Mouse (Mus musculus): Measurements from ENCODE around the gene Ntn5. TPM values are rescaled to one million over a fixed set of nuclear protein-coding genes. Genes with fewer than 3 reads are reported as not detected.
"Not testable (repeated sequence)": the region's sequence is repeated elsewhere in the genome, so short reads cannot be mapped to it uniquely, and the experiment has no call there.

The Ntn5 gene
- total RNA-seq, 2 experiments from 2014 or later: 0.23 to 0.83 TPM

DNA sequence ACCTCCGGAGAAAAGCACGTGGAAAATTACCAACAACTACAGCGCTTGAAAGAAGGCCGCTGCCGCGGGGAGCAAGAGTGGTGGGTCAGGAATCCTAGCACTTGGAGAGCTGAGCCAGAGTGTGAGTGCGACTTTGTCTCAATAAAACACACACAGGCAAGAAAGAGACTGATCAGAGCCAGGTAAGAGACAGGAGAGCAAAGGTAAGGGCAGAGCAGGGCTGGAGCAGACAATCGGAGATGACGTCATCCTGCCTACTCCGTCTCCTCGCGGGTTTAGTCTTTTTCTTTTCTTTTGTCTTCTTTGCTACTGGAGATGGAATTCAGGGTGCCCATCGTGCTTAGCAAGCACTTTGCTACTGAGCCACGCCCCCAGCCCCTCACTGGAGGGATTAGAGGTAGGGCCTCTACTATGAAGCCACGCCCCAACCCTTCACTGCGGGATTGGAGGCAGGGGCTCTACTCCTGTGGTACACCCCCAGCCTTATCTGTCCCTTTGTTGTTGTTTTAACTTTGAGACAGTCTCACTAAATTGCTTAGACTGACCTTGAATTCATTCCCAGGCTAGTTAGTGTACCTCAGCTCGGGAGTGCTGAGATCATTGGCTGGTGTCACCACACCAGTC is 29.3 kb upstream of the Ntn5 start:
- no peak for DNase-seq

DNA sequence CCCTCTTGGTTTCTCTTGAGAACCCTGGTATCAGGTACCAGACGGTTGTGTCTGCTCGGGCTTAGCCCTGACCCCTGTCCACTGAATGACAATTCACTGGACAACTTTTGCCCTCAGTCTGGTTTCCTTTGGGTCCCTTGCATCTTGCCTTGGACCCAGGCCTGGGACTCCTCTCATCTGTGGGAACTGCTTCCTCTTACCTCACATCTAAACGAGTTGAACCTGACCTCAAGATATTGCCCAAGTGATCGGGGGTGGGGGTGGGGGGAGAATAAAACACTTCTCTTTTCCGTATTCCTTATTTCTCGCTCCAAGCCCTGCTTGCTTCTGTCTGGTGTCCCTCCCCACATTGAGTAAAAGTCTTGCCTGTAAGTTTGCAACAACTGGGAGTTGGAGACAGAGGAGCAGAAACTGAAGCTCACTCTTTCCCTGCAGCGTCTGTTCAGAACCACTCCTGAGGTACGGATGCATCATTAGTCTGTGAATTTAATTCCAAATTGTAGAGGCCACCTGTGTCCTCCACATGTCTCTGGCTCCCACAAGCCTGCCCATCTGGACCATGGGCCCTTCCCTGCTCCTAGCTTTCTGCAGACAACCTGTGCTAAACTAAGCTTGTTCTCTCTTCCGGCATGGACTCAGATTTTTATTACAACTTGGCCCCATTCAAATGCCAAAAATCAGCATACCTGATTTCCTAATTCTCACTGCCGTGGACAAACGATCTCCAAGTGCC is 22.9 kb upstream of the Ntn5 start:
- DNase-seq: no peak

DNA sequence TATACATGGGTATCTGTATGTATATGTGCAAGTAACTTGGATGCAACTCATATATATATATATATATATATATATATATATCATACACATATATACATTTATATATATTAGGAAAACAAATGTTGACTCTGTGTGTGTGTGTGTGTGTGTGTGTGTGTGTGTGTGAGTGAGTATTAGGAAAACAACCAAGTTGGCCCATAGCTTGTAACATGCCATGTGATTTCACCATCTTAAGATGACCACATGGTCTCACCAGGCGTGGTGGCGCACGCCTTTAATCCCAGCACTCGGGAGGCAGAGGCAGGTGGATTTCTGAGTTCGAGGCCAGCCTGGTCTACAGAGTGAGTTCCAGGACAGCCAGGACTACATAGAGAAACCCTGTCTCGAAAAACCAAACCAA is 22.1 kb upstream of the Ntn5 start:
- DNase-seq: not testable (repeated sequence)

DNA sequence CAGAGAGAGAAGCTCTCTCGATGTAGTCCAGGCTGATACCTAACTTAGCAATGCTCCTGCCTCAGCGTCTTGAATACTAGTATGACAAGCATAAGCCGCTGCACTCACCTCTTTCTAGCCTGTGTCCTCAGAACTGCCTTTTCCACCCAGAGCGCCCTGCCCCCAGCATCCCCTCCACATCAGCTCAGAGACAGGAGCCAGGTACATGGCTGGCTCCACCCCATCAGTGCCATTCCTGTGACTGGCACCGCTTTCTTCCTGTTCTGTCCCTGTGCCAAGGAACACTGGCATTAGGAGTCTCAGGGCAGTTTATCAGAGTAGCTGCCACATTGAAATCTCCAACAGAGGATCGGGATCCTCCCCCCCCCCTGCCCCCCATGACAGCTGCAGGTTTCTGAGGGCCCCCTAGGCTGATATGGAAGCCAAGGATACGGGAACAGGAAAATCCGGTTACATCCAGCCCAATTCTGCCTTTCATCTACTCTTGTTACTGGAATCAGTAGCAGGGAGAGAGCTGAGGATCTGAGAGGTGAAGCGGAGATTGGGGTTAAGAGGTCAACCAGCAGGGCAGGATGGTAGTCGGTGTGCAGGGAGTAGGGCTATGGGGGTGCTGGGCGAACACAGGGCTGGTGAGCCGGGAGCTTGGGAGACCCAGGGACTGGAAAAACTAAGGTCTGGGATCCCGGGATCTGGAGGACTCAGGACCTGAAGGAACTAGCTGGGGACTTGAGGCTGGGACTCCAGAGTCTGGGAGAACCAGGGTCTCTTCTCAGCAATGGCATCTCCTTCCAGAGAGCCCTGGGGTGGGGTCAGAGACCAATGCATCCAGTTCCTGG is 18.3 kb upstream of the Ntn5 start:
- no peak for DNase-seq

DNA sequence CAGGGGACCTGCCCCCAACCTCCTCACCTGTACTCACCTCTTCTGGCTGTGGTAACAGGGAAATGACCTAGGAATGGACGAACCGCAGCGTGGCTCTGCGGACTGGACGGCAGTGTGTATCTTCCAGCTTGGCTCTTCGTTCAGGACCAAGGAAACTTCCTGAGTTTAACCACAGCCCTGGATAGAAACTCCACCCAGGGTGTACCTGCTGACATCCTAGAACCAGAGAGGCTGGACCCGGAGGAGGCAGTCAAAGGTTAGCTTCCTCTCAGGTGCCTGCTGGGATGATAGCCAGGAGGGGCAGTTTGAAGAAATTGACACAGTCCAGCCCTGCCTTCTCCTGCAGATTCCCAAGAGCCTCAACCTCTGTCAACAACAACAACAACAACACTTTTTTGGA is 17.7 kb upstream of the Ntn5 start, which contains the start of gene Fut2:
Fut2 (minus strand) TSS at position 234 of the 400 bp plus-strand sequence.
- no peak for DNase-seq

DNA sequence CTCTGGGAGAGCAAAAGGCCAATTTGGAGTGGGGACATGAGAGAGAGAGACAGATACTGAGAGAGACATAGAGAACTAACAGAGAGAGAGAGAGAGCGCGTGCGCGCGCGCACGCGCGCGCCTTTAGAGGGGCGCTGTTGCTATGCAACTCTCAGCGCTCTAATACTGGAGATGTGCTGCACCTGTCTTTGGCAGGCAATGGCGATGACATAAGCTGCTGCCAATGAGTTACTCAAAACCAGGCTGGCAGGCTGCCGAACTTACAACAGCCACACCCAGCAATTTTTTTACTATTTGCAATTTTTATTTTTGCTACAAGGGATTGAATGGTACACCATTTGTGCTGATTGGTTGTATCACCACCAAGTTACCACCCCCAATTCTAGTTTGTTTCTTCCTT is 16.1 kb upstream of the Ntn5 start:
- no peak for DNase-seq

DNA sequence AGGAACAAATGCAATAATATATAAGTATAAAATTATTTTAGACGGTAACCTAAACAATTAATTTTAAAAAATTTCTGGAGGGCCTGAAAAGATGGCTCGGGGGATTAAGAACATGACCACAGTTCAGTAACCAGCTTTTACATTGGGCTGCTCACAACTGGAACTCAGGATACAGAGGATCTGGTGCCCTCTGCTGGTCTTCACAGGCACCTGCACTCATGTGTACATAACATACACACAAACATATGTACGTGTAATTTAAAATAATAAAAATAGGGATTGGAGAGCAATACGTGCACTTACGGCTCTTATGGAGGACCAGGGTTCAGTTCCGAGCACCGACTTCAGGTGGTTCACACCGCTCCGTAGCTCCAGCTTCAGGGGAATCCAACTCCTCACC is 14.9 kb upstream of the Ntn5 start:
- no peak for DNase-seq

DNA sequence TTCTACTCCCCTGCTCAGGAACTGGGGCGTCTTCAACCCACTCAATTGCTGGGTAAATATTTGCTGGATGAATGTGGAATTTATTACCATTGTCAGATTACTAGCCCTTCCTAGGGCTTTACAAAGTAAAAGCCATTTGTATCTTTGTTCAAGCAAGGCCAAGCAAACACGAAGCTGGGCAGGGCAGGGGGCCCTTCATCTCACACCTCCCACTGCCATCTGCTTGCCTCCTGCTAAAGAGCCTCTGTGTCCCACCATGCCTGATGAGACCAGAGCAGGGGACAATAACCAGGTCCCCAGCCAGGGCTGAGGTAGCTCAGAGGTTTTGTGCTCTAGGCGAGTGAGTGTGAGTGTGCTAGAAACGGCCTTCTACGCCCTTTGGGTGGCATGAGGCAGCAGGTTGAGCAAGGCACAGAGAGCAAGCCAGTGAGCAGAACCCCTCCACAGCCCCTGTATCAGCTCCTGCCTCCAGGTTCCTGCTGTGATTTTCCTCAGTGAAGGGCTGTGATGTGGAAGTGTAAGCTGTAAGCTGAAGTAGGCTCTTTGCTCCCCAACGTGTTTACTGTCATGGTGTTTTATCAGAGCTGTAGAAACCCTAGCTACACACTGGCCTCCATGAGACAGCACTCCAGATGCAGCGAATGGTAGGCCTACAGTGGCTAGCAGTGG is 6.1 kb upstream of the Ntn5 start:
- DNase-seq: no peak

DNA sequence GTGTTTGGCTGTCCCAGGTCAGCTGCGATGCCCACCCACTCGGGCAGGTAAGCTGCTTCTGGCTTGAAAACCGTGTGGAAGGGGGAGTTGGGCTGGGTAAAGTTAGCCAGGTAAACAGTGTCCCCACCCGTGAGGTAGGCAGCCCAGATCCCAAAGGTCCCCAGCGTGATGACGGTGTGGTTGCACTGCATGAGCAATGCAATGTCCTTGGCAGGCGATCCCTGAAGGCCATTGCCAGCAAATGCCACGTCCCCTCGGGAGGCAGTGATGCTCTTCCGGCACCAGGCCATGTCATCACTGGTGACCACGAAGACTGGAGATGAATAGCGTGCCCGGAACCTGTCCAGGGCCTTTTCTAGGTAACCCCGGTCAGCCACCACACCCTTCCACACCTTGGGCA is 5.3 kb upstream of the Ntn5 start:
- peak; percentile 75 to 81 for DNase-seq

DNA sequence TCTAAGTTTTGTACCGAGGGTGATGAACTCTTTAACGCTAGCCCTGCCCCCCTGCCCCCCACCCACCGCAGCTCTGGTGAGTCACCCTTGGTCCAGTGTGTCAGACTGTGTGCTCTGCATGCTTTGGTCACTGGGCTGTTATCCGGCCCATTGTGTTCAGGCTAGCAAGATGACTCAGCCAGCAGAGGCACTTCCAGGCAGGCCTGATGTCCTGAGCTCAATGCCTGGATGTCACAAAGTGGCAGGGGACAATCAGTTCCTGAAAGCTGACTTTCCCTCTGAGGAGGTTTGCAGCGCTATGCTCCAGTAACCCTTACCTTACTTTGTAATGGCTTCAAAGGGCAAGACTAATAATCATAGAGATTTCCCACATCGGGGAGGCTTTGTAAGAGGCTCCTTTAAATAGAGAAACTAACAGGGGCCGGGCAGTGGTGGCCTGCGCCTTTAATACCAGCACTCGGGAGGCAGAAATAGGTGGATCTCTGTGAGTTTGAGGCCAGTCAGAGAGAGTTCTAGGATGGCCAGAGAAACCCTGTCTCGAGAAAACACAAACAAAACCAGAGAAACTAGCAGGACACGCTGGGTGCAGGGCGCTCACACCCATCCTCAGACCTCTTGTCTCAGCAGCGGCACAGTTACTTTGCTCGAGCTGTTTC is 3.7 kb upstream of the Ntn5 start:
- peak; percentile 80 to 81 for DNase-seq

DNA sequence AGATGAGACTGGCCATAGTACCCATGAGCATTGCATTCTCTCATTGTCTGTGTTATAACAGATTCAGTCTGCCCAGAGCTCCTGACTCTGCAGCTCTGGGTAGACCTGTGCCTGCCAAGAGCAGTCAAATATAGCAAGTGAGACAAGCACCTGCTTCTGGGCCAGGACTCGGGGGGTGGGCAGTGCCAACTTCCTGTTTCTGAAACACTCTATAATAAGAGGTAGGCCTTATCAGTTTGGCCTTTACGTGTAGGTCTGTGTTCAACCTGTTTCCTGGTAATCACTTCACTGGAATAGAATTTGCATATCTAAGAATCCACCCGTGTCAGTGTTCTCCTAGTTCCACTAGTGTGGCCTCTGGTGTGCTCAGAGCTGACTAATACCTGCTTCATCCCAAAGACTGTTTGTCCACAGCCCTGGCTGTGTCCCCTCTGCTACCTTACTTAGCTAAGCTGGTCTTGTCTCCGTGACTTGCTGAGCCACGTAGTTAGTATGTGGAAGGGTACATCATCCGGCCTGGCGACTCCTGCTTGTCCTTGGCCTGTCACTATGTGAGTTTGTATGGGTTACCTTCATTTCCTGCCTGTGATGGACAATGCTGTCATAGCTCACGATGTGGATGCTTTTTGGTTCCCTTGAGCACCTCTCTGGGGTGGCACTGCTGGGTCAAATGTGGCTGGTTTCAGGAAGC is 2.6 kb upstream of the Ntn5 start:
- DNase-seq: no peak

DNA sequence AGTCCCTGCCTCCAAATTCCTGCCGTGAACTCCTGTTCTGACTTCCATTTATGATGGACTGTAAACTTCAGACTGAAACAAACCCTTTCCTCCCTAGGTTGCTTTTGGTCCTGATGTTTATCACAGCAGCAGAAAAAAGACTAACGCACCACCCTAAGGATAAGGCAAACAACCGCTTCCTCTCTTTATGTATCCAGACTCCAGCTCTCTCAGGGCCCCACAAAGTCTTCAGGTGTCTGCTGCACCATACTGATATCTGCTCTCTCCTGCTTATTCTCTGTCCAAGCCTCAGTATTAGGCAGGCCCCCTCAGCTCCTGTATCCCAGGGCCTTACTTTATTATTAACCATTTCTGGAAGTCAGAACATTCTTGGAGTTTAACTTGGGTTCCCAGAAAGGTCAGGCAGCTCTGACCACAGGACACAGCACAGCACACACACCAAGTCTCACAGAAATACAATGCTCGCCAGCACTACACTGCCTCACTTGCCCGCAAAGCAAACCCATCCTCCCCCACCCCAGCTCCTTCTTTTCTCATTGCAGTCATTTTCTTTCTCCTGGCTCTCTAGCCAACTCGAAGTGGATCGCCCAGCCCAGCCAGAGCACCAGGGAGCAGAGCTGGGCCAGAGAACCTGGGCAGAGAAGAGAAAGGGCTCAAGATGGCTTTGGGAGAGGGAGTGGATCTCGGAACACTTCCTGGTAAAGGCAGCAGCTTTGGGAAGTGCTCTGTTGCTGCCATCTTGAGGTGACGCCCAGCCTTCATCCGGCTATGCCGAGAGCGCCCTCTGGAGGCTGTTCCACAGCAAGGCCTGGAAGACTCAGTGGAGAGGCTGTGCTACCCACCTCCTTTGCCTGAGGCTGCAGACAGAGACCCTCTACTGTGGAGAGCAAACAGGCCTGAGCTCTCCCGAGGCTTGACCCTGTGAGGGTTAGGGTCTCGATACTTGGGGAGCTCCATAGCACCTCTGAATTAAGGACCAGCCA is 1.4 kb upstream of the Ntn5 start:
- peak; percentile 91 for DNase-seq

DNA sequence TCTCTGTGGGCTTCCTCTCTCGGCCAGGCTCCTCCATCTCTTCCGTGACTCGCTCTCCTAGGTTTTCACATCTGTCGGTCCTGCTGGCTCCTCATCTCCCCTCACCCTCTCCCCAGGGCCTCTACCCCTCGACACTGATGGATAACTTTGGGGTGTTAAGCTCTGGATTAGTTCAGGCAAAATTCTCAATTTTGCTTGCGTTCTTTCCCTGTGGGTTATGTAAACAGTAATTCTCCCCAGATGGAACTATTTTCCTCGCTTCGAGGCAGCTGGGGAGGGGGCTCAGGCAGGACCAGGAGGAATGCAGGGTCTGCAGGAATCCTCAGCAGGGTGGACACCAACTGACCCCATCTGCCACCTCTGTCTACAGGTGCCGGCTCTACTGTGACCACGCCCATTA is 2.0 kb downstream of the Ntn5 start:
- no peak for DNase-seq

DNA sequence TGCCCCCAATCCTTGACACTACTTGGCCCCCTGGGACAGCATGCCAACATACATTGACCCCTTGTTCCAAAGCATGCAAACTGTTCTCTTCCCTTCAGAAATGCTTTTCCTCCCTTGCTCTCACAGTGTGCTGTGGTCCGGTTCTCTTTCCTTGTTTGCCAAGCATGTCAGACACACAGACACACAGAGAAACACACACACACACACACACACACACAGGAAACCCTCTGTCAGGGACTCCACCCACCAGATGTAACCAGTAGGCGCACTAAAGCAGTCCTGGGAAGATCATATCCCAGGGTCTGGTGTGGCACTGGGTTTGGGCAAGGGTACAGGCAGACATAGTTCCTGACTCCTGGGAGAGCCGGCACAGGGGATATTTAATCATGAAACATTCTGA is 3.0 kb downstream of the Ntn5 start:
- DNase-seq: no peak

DNA sequence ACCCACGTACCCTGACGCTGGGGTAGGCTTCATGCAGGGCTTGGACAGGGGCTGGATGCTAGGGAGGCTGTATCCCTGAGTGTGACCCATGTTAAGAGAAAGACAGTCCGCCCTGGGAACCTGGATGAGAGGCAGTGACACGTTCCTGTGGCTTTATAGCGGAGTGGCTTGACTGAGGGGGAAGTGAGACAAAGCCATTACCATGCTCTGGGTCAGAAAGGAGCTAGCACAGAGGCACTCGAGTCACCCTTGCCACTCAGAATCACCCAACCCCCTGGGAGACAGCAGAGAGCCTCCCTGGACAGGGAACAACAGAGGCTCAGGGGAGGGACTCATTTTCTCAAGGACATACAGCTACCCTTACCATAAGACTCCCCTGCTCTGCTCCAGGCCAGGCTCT is 5.3 kb downstream of the Ntn5 start:
- no peak for DNase-seq

DNA sequence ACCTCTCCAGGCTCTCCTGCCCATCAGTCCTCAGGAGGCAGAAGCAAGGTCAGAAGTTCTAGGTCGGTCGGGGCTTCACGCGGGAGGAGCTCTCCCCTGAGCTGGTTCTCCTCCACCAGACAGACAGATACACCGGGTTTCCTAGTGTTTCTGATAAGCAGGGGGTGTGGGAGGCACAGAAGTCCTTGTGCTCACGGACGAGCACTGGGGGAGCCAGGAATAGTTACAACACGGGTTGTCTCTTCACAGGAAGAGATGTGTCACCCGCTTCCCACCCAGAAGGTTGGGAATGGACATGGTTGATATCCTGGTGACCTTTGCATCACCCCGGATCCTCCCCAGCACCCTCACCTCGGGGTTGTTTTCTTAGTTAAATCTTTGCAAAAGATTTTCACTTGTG is 6.0 kb downstream of the Ntn5 start:
- peak in 1 of 2 experiments; percentile 29 for DNase-seq

DNA sequence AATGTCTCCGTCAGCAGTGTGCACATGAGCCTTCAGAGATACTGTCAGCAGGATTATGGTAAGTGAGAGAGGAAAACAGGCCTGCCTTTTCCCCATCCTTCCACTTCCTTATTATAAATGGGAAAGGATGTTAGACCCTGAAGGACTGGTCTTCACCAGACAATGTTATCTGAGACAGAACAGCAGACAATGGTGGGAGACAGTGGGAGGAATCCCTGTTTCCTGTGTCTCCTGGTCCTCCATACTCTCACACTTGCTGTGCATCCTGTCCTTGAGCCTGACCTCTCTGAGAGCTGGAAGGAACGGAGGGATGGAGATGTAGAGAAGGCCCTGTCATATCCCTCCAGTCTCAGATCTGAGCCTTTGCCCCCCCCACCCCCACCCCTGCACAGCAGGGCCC is 8.5 kb downstream of the Ntn5 start:
- DNase-seq: no peak

DNA sequence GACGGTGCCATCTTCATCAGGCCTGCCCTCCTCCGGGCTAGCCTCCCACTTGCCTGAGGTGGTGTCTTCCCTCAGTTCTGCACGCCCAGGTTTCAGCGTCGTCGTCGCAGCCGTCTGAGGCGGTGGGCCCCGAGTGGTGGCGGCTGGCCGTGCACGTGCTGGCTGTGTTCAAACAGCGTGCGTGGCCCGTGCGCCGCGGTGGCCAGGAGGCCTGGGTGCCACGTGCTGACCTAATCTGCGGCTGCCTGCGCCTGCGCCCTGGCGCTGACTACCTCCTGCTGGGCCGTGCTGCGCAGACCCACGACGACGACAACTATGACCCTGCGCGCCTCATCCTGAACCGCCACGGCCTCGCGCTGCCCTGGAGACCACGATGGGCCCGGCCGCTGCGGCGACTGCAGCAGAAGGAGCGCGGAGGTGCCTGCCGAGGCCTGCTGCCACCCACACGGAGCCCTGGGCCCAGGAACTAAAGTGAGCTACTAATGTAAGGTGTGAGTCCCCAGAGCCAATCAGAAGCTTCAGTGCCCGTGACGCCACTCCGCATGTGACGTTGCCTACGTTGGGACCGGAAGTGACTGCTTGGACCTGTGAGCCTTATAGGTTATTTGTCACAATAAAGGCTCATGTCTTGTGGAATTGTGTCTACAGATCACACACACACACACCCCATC is 10.2 kb downstream of the Ntn5 start, which contains the start of gene Sec1:
Sec1 (minus strand) TSS at position 482 of the 671 bp plus-strand sequence.
- no peak for DNase-seq

DNA sequence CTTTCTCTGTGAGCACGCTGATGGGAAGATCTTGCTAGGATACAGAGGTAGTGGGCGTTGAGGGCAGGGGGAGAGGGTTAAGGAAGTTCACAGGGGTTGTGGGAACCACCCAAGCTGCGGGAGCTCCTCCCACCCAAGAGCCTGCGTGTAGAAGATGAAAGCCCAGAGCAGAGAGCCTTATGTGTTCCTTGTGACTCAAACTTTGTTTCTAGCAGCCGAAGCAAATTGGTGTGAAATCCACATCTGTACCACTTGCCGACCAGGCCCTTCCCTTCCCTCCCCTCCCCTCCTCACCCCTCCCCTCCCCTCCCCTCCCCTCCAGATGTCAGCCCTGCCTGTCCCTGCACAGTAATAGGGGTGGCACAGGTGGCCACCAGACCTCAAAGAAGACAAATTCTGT is 11.3 kb downstream of the Ntn5 start:
- DNase-seq: no peak
